Mouse (Mus musculus): ENCODE measurements around the gene Myo1d.

Gene Myo1d

GRCm38 (mm10) chr11:80779527-80780344 lies at the start of gene Myo1d:
TSS of gene Myo1d (minus strand) at chr11:80780025.
- peak; percentile 89 for DNase-seq

GRCm38 (mm10) chr11:80821794-80822193 lies 42.0 kb upstream of the Myo1d start:
- no peak for DNase-seq

GRCm38 (mm10) chr11:80821296-80821695 lies 41.5 kb upstream of the Myo1d start:
- DNase-seq, result no peak

GRCm38 (mm10) chr11:80820085-80820484 lies 40.3 kb upstream of the Myo1d start:
- DNase-seq, result no peak

GRCm38 (mm10) chr11:80818060-80818697 lies 38.4 kb upstream of the Myo1d start:
- DNase-seq, result peak; percentile 91

- DNase-seq, result no peak
These were observed 35.5 kb upstream of the Myo1d start for GRCm38 (mm10) chr11:80815354-80815753.

GRCm38 (mm10) chr11:80811156-80811555 lies 31.3 kb upstream of the Myo1d start:
- no peak for DNase-seq

GRCm38 (mm10) chr11:80809993-80810821 lies 30.4 kb upstream of the Myo1d start, which contains the start of gene Tmem98:
TSS of gene Tmem98 (plus strand) at chr11:80810175.
- peak; percentile 79 for DNase-seq

- DNase-seq, result no peak
These were observed 29.8 kb upstream of the Myo1d start for GRCm38 (mm10) chr11:80809666-80809992.

- peak; percentile 47 for DNase-seq
These were observed 28.8 kb upstream of the Myo1d start for GRCm38 (mm10) chr11:80808551-80809070.

GRCm38 (mm10) chr11:80802706-80803105 lies 22.9 kb upstream of the Myo1d start:
- DNase-seq, result no peak

GRCm38 (mm10) chr11:80799979-80800378 lies 20.2 kb upstream of the Myo1d start:
- no peak for DNase-seq

- DNase-seq, result no peak
These were observed 15.6 kb upstream of the Myo1d start for GRCm38 (mm10) chr11:80795431-80795830.

- DNase-seq, result no peak
These were observed 14.5 kb upstream of the Myo1d start for GRCm38 (mm10) chr11:80794290-80794689.

GRCm38 (mm10) chr11:80793386-80793785 lies 13.6 kb upstream of the Myo1d start:
- DNase-seq, result no peak

GRCm38 (mm10) chr11:80791677-80792432 lies 12.0 kb upstream of the Myo1d start:
- no peak for DNase-seq

- DNase-seq, result no peak
These were observed 10.6 kb upstream of the Myo1d start for GRCm38 (mm10) chr11:80790413-80790812.

- no peak for DNase-seq
These were observed 9.9 kb upstream of the Myo1d start for GRCm38 (mm10) chr11:80789647-80790240.

- no peak for DNase-seq
These were observed 5.8 kb upstream of the Myo1d start for GRCm38 (mm10) chr11:80785672-80786071.

GRCm38 (mm10) chr11:80784294-80784743 lies 4.5 kb upstream of the Myo1d start:
- no peak for DNase-seq

GRCm38 (mm10) chr11:80783460-80783859 lies 3.6 kb upstream of the Myo1d start:
- no peak for DNase-seq

GRCm38 (mm10) chr11:80781535-80781934 lies 1.7 kb upstream of the Myo1d start:
- DNase-seq, result no peak
